Mouse (Mus musculus) left cerebral cortex, postnatal 25 days (tissue): ENCODE data around the gene Bbs2. TPM values are rescaled to one million over a fixed set of nuclear protein-coding genes. Genes with fewer than 3 reads are reported as not detected.
"Not testable (repeated sequence)": the region's sequence is repeated elsewhere in the genome, so short reads cannot be mapped to it uniquely, and the experiment has no call there.

Experiments used
- DNase-seq, 2 experiments: peaks; one replicate each; pipeline ENCODE4 v3.0.0; 2022; ENCODE audit warnings: low spot score in 2 of 2, mixed read lengths in 1 of 2
- intact Hi-C: fragments of 180-260 bp; cut with DNase I; formaldehyde crosslinking; loops from one replicate; pipeline ENCODE4 v1.15.1; 2025
- total RNA-seq, 2 experiments: library from RNA; stranded (reverse); gene quantifications; 2 replicates each; pipeline ENCODE4 v1.2.3; 2021

The Bbs2 gene
- total RNA-seq = 10 to 100 TPM; 24.4 to 31.5 TPM

DNA sequence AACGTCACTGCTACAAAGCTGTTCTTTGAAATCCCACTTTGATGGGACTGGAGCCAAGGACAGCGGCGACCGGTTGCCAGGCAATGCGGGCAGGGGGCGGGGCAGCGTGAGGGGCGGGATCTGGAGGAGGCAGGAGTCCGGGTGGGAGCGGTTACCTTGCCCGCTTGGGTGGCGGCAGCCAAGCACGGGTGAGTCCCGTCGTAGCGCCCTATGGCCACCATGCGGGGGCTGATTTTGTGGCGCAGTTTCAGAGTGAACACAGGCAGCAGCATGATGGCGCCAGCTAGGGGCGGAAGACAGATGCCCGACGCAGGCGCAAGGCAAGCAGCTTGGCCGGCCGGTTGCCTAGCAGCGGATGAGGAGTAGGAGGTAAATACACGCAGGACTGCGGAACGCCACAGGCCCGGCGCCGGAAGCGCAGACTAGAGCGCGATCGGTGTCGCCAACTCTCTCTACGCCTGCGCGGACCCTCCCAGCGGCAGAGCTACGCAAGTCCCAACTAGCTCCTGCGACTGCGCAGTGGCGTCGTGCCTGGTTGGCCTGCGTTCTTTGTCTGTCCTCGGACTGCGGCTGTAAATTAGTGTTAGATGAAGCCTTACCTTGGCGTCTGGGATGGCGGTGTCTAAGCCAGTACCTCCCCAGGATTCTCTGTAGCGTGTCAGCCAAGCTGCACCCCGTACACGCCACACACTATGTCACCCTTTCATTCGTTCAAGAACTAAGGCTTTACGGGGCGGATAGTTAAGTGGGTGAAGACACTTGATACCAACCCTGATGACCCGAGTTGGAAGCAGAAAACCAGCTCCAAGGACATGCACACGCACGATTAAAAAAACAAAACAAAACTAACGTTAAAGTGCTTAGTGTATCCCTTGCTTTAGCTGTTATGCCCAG is at the start of gene Bbs2:
TSS of gene Bbs2 (minus strand) at position 848 of the 894 bp plus-strand sequence.
- intact Hi-C loops = loop anchor here (2.0 kb wide), 1 partner anchor 54 kb away; the partner anchor contains the start of gene Mt3
- DNase-seq = peak; percentile 100

DNA sequence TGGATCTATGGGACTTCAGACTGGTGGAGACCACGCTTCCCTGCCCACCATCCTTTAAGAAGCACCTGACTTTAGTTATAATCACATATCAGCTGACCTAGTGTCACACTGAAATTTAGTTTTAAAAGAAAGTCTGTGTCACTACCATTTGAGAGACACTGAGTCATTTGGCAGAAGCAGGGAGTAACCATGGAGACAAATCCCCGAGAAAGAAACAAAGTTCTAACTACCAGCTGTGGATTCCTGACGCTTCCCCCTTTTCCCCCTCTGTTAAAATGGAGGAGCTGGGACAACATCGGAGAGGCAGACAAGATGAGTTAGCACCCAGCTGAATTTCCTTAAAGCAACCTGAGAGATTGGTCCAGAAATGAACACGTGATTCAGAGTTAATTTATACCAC is 49.5 kb upstream of the Bbs2 start:
- peak in 1 of 2 experiments; percentile 74 for DNase-seq
- intact Hi-C loops = no loop called here

DNA sequence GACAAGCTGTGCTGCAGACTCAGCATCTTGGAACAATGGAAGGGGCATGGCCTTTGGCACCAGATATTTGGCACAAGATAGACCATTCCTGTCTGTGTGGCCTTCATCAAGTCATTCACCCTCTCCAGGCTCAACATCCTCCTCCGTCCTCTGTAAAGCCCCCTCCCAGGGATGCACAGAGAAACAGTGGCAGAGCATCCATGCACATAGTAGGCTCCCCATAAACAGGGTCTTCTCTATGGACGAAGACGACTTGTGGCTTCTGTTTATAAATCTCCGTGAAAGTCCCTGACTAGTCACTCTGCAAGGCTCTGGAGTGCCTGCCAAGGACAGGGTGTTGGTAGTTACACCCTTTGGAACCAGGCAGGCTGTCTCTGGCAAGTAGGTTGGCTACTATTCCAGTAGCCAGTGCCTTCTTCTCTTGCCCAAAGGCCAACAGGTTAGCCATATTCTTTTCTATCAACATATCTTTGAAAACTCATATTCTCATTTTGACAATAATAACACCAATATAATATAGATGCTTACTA is 41.6 kb upstream of the Bbs2 start:
- intact Hi-C loops = no loop called here
- DNase-seq = no peak

DNA sequence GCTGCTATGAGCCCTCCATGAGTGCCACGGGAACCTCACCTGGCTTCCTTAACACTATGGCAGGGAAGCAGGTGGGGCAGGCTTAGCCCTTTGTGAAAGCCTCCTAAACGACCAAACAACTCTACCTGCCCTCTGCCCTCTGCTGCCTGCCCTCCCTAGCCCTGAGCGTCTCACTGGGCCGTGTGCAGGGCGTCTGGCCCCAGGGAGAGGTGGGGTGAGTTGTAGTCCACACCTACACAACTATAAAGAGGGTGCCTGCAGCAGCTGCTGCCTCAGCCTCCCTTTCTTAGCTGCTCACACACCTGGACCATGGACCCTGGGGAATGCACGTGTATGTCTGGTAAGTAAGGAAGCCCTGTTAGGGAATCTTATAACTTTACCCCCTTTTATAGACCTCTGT is 38.2 kb upstream of the Bbs2 start, which contains the start of gene Mt4:
TSS of gene Mt4 (plus strand) at position 265 of the 400 bp plus-strand sequence.
- DNase-seq = no peak
- intact Hi-C loops = no loop called here

DNA sequence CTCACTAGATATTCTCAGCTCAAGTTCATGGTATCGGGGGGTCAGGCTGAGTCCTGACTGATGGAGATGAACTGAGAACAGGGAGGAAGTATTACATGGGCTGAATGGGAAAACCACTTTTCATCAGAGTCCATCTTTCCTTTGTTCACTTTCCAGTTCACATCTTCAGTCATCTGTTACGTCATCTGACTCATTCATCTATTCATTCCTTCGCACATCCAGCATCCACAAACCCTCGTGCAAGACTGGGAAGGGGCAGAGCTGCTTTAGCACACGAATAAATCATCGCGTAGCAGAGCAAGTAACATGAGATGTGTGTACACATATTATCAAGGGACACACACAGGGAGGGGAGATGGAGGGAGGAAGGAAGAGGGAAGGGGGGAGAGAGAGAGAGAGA is 37.5 kb upstream of the Bbs2 start:
- DNase-seq = no peak
- intact Hi-C loops = no loop called here

DNA sequence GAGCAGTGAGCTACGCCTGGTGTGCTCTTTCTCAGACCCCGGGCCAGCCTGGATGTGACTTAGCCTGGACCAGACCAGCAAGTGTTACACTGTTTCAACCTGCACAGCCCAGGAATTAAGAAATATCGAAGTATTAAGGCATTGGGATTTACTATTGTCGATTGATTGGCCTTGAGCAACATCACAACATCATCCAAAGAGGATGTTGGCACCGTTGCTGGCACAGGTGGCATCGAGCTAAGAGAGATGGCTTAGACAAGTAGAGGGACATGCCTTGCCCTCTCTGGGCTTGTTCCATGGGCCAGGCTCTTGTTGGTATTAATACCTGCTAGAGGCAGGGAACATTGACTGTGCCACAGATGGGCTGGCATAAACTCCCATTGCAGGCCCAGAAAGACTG is 36.8 kb upstream of the Bbs2 start:
- intact Hi-C loops = no loop called here
- DNase-seq = no peak

DNA sequence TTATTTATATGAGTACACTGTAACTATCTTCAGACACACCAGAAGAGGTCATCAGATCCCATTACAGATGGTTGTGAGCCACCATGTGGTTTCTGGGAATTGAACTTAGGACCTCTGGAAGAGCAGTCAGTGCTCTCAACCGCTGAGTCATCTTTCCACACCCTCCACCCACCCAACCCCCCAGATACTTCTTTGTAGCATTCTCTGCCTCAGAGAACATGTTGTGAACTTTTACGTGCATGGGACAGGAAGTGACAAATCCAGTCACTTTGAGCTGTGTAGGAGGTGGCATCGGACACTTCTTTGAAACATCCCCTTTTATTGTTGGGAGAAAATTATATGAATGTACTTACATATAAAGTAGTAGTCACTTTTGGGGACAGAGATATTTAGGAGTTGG is 35.9 kb upstream of the Bbs2 start:
- DNase-seq, intact Hi-C loops: not testable (repeated sequence)

DNA sequence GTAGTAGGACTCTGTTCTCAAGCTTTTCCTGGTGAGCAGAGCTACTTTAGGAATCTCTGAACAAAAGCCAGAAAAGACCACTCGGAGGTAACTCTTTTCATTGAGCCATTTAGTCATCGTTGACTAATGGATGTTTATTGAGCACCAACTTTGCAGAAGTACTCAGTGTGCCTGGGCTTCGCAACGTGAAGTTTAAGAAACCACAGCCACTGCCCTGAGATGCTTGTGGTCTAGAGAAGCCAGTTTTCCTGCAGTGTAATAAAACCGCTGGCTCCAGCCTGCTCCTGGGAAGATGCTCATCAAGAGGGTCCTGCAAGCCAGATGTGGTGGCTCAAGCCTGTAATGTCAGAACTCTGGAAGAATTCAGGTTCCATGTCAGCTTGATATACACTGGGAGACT is 33.4 kb upstream of the Bbs2 start:
- no peak for DNase-seq
- intact Hi-C loops = no loop called here

DNA sequence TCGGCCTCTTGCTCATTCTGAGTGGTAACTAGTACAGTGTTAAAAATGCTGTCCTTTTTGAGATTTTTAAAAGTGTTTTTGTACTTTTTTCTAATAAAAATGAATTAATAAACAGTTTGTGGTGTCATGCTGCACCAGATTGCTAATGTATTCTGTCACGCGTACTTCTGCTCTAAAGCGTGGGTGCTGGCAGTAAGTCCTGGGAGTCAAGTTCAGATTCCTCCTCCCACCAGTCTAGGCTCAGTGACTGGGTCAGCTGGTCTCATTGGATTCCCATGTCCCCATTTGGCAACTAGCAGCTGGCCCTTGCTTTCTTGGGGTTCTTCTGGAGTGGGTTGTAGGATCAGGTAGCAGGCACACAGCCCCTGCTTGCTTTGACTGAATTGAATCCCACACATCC is 31.4 kb upstream of the Bbs2 start:
- DNase-seq = no peak
- intact Hi-C loops = no loop called here

DNA sequence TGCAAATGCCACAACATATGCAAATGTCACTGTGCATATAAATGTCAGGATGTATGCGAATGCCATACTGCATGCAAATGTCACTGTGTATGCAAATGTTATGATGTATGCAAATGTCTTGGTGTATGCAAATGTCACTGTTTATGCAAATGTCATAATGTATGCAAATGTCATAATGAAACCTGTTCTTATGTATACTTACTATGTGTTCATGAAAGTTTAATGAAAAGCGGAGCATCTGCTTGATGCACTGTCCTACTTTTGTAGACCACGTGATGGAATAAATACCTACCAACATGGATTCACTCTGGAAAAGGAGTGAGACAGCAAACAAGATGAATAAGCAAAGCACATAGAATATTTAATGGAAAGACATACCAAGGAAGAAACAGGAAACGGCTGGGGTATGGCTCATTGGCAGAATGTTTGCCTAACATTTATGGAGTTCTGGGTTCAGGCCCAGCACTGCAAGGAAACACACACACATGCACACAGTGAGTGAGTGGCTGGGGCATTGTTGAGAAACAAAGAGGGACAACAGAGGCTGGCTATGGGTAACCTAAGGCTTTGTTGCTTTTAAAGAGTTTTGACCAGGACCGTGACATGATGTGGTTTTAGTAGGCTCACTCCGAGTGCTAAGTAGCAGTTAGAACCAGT is 30.5 kb upstream of the Bbs2 start:
- intact Hi-C loops = no loop called here
- peak in 1 of 2 experiments; percentile 15 for DNase-seq

DNA sequence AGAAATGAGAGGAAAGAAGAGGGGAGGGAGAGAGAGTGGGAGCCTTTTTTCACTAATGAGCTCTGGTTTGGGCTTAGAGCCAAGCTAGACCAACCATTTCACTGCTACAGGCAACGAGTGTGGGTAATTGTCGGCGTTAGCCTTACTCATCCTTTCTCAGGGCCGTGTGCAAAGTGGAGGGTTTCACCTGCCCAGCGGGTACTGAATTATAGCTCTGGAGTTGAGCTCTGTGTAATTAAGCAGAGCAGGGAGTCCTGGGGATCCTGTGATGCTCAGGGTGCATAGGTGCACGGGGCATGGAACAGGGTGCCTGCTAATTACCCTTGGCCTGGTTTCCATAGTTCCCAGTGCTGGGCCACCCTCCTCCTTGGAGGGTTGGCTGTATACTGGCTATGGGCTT is 29.0 kb upstream of the Bbs2 start:
- intact Hi-C loops = no loop called here
- no peak for DNase-seq

DNA sequence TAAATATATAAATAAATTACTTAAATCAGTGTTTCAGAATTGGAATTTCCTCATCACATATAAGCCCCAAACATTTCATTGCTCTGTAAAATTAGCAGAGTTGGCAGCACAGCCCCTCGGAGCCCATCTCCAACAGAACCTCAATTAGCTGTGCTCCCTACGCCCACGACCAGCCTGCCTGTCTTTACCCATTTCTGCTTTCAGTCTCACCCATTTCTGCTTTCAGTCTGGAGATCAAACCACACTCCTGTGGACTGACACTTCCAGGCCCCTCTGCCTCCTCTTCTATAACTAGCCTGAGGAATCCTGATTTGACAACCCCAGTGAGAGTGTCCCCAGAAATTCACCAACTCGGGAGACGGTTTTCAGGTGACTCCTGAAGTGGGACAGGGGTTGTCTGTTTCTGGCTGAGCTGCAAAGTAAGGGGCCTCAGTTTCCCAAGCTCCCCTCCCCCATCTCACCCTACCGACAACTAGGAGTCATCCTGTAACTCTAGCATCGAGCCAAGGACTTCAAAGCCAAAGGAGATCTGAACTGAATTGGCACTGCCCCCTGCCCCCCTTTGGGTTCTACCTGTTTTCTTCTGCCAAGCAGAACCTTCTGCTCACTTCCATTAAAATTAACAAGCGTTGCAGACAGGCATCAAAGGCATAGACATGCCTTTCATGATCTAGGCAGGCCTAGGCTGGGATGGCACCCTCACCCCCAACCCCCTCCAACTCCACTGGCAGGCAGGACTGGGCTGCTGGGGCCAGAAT is 24.2 kb upstream of the Bbs2 start:
- intact Hi-C loops = no loop called here
- DNase-seq = no peak

DNA sequence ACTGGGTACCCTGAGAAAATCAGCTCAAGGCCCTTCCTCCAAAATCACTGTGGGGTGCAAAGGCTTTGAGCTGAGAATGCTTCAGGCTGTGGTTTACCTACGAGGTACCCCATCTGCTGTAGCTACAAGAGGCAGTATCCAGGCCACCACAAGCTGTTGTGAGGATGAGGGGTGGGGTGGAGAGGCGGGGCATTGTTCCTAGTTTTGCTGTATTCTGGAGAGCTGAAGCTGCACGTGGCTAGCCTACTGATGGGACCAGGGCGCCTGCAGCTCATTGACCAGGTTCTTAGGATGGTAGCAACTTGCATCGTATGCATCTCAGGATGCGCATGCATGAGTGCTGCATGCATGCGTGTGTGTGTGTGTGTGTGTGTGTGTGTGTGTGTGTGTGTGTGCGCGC is 22.9 kb upstream of the Bbs2 start:
- DNase-seq = peak in 1 of 2 experiments; percentile 32

DNA sequence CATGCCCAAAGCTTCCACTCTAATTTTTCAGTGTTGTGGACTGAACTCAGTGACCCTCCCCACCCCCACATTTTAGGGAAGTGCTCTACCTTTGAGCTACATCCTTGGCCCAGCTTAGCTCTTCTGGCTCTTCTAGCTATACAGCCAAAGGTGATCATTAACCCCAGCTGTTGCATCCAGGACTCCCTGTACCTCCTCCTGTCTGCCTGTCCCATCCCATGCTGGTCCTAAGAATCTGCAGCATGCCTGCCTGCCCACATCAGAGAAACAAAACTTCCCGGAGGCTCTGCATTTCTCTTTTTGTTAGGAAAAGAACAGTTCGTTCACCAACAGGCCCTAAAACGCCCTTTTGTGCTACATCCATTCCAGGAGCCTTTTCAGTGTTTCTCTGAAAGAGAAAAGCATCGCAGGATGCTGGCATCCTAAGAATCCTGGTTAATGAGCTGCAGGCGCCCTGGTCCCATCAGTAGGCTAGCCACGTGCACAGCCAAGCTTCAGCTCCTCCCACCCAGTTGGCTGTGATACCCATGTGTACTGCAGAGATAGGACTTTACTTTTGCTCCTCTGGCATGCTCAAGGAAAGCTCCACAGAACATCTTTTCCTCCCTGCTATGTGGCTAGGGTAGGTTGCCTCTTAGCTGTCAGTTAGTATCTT is 20.2 kb upstream of the Bbs2 start:
- intact Hi-C loops = no loop called here
- peak; percentile 49 to 74 for DNase-seq

More for the DNA sequence above, 22.9 kb upstream of the Bbs2 start:
- intact Hi-C loops = loop anchor here (2.0 kb wide), 1 partner anchor 31 kb away; the partner anchor contains the start of gene Mt3

DNA sequence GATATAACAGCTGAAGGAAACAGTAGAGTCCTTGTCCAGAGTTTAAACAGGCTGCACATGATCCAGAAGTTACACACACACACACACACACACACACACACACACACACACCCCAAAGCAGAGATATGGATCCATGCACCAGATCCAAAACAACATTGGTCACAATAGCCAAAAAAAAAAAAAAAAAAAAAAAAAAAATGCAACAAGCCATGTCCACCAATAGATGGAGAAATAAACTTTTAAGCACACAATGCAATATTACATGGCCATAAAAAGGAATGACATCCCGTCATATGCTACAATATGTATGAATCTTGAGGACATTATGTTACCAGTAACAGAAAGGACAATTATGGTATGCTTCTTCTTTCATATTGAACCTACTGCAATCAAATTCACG is 15.2 kb upstream of the Bbs2 start:
- no peak for DNase-seq
- intact Hi-C loops = no loop called here

DNA sequence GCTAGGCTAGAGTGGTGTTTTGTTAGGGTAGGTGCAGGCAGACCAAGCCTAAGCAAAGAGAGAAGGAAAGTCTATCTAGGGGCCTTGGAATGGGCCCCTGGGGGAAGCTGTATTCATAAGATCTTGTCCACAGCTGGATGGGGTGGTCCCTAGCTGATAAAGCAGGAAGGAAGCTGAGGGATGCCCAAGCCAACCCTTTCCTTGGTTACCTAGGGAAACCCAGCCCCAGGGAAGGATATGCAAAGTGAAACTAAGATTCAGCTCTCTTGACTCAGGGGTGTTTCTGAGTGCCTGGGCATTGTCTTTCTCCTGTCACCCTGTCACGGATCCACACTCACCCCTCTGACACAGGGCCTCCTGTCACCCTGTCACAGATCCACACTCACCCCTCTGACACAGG is 14.7 kb upstream of the Bbs2 start:
- intact Hi-C loops = no loop called here
- no peak for DNase-seq

DNA sequence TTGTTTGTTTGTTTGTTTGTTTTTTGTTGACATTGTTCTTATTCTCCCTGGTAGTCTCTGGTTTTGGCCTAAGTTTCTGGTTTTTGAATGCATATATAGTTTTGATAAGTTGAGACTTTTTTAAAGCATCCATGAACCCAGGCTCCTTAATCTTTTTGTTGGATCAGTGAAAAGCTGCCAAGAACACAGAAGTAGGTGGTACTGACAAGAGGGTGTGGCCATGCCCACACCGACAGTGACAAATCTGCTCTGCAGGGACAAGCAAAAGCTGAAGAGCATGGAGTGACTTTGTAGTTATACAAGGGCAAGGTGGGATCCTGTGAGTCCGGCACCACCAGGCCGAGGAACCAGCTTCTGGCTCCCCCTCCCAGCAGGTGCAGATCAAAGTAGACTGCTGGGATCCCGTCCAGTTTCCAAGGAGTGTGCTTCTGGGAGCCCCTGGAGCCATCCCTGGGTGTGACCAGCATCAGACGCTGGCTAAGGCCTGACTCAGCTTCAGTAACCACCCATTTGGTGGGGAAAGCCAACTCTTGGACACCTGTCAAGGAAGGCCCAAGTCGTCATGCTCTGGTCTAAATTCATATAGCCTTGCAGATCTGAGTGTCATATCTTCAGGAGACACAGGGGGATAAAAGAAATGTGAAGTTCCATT is 11.9 kb upstream of the Bbs2 start:
- intact Hi-C loops = no loop called here
- peak in 1 of 2 experiments; percentile 43 for DNase-seq

DNA sequence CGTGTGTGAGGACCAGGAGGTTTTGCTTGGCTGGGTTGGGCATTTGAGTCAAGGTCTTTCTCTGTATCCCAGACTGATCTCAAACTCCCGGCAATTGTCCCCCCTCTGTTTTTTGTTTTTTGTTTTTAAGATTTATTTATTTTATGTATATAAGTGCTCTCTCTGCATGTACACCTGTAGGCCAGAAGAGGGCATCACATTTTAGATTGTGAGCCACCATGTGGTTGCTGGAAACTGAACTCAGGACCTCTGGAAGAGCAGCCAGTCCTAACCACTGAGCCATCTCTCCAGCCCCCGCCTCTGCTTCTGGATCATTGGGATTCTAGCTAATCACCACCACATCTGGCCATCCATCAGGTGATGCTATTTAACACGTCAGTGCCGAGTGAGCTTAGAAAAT is 11.1 kb upstream of the Bbs2 start:
- no peak for DNase-seq
- intact Hi-C loops = no loop called here

DNA sequence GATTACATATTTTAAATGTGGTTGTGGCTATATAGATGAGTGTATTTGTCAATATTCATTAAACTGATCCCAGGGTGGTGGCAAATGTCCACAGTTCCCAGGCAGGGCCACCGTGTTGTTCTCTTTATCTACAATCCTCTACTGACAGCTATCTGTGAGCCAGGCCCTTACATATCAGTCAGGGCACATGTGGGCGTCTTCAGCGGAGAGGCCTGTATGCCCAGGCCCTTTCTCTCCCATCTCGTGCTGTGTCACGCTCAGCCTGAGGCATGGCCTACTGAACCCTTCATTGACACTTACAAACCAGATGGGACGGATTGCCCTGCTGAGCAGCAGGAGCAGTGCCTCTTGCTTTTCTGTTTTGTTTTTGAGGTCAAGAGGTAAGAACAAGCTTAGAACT is 10.7 kb upstream of the Bbs2 start:
- no peak for DNase-seq
- intact Hi-C loops = no loop called here
